Mouse (Mus musculus) lung, postnatal 36 days (tissue): ENCODE data around the gene Lrrc42.

Experiments used
- DNase-seq: peaks from one replicate; pipeline ENCODE4 v3.0.0; 2022; ENCODE audit warnings: mixed read lengths

Gene Lrrc42

DNA sequence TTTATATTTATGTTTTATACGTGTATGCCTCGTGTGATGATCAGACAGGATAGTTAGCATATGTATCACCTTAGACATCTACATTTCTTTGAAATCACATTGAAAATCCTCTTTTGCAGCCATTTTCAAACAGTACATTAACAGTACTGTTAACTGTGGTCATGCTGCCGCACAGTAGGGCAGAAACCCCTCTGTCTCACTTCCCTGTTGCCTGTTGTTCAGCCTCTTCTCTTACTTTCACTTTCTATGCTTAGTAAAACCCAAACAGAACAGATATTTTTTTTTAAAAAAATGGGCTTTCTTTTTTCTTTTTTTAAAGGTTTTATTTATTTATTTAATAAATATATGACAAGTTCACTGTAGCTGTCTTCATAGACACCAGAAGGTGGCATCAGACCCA lies 59.5 kb downstream of the Lrrc42 start:
- DNase-seq: no peak

DNA sequence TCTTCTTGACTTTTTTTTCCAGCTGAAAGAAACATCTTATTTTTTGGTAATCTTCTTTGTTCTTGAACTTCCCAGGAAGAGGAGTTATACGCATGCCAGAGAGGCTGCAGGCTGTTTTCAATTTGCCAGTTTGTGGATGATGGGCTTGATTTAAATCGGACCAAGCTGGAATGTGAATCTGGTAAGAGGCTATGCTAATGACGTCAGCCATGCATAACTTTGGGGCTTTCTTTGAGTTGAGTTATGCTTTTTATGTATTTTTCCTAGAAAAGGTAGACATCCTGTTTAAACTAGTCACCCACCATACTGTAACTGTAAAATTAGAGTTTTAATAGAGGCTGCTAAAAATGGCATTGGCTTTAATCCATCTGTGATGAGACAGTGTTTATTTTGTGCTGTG lies 67.6 kb downstream of the Lrrc42 start:
- DNase-seq: no peak
